Mouse (Mus musculus) erythroid progenitor cell, adult 5-6 weeks (primary cell): ENCODE data around the gene Zhx3. TPM values are rescaled to one million over a fixed set of nuclear protein-coding genes. Genes with fewer than 3 reads are reported as not detected.

Experiments used
- ATAC-seq: replicated peaks from 2 replicates; pipeline ENCODE4 v1.8.0; 2016; ENCODE audit warnings: moderate number of reproducible peaks, mild to moderate bottlenecking, moderate TSS enrichment, inconsistent platforms; ENCODE audit not compliant: poor library complexity, low FRiP score, severe bottlenecking
- total RNA-seq, 2 experiments: library from RNA; stranded (forward) in 1 of 2; stranded (reverse) in 1 of 2; fragments of 150-400 nt in 1 of 2; fragments of 186-747, 209-891 nt in 1 of 2; gene quantifications; 2 replicates each; pipeline versions ENCODE4 v1.2.3 to v1.2.4; 2015 to 2017; ENCODE audit warnings: low replicate concordance in 2 of 2

Zhx3 gene
- total RNA-seq, 2 experiments from 2014 or later = 2.1 TPM

DNA sequence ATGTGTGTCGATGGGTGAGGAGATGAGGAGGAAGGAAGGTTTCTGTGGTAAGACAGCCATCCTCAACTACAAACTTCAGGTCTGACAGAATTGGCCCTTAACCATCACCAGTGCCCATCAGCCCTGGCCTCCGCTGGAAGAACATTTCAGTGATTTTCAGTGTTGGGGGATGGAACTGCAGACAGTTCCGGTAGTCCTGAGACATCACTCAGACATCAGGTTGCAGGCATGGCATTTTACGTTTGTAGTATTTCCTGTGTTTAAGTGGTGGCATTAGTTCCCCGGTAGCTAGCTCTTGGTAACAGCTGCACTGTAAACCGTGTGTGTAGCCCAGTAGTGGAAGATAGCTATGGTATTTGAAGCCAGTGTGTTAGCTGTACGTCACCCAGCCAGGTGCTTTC, 139.7 kb downstream of the Zhx3 start:
- no peak for ATAC-seq

- no peak for ATAC-seq
These were observed 140.3 kb downstream of the Zhx3 start for GRCm38 (mm10) chr2:160732420-160732995.

DNA sequence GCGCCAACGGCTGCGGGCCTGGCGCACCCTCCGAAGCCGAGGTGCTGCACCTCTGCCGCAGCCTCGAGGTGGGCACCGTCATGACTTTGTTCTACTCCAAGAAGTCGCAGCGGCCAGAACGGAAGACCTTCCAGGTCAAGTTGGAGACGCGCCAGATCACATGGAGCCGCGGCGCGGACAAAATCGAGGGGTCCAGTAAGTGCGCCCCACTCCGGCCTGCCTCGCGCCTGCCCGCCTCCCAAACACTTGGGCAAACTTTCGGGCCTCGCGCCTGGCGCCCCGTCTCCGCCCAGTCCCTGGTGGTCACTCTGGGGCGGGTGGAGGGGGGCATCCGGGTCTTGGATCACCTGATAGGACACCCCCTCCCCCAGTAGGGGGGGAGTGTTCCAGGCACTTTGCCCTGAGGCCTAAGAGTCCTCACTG, 140.9 kb downstream of the Zhx3 start:
- no peak for ATAC-seq

DNA sequence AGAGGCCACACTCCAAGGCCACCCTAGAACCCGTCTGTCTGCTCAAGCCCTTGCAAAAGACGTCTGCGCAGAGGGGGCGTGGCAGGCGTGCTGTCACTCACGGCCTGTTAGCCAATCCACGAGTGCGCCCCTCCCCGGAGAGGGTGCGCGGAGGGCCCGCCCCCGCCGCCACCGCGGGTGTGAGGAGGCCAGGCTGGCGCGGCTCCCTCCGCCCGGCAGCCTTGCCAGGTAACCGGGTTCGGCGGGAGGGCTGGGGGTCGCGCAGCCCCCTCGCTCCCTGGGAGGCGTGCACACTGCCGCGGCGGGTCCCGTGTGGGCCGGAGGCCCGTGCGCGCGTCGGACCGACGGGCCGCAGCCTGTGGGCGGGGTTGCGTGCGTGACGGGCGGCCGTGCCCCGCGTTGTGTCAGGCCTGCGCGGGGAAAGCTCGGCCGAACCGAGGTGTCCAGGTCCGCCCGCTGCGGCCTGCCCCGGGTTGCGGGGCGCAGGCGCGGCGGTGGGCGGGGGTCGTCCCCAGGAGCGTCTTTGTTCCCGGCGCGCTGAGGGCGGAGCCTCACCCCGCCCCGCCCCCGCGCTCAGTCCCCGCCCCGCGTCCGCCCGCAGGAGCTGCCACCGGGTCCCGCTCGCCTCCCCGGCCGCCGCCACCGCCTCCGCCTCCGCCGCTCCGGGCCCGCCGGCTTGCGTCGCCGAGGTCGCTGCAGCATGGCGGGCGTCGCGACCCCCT, 141.5 kb downstream of the Zhx3 start, which contains the start of gene Plcg1:
TSS of gene Plcg1 (plus strand) at position 184 of the 722 bp plus-strand sequence.
- ATAC-seq = peak; percentile 91

GRCm38 (mm10) chr2:160730797-160731116, 142.0 kb downstream of the Zhx3 start:
- ATAC-seq = no peak

DNA sequence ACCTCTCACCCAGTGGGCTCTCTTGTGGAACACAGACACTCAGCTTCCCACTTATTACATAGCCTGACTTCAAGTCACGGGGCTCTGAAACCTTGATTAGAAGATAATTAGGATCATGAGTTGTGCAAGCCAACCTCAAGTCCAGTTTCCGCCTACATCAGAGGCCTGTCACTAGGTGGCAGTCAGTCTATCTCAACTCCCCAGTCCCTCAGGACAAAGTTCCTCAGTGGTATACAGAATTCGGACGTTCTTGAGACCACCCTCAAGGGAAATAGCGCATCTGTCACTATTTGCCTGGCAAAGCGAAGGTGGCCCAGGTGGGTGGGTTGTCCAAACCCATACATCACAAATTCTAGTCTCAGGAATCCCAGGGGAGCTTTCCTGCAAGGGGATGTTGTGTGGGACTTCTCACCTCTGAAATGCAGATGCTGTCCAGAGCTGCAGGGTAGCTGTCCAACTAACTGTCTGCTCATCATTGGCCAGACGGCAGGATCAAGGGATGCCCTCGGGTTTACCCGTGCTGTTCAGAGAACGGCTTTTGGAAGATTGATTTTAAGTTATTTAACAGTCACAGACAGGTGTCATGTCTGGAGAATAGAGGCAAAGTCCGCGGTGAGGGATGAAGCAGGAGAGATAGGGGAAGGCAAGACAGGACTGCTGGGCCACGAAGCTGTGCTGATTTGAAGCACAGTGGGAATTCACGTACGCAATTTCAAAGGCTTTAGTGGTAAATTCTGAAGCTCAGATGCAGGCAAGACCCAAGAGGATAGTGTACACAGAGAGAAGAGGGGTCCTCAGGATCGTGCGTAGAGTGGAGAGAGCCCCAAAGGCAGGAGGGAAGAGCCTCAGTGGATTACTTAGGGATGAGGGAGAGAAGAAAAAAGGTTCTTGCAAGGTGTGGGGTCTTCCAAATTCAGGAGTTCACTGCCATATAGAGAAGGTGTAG, 142.7 kb downstream of the Zhx3 start:
- no peak for ATAC-seq

DNA sequence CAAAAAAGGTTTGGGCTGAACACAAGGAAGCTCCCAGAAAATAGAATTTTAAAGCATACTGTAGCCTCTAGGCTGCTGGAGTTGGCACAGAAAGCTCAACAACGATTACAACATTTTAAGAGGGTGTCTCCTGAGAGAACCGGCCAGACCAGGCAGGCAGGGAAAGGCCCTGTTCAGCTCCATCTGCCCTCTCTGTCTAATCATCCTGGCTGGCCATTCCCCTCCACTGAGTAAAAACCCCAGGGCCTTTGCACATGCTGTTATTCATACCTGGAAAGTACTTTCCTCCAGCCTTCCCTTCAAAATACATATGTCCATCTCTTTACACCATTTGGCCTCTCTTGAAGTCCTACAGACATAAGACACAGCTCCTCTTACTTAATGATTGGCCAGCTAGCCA, 143.4 kb downstream of the Zhx3 start:
- no peak for ATAC-seq

DNA sequence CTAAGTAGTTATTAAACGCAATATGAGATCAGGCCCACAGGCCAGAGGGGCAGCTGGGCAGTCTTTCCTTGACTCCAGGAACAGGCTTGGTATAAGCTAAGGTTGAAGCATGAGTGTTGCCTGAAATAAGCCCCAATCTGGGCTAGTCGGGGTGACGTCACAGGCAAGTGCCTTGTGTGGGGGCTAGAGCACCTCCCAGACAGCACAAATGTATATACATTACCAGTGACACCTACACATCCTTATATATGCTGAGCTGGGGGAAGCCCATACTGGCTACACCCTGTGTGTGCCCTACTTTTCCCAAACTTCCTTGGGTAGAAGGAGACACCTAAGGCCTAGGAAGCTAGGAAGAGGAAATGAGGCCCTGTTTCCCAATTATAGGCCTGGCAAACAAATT, 143.8 kb downstream of the Zhx3 start:
- no peak for ATAC-seq

- no peak for ATAC-seq
These were observed 146.6 kb downstream of the Zhx3 start for GRCm38 (mm10) chr2:160725877-160726864.

DNA sequence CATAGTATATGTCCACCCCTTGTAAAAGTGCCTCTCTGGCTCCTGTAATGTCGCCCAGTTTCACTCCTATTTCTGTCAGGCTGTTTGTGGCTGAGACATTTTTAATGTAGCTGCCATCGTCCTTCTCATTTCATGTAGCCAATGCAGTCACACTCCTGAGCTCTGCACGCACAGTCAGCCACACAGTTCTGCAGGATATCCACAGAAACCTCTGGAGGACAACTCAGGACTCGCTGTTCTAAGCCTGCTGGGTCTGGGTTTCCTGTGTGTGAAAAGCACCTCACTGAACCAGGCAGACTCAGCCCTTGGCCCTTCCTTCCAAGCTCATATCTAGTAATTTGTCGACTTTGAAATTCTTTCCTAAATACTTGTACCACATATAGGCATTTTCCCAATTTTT, 148.3 kb downstream of the Zhx3 start:
- ATAC-seq = no peak

GRCm38 (mm10) chr2:160723613-160724375, 149.0 kb downstream of the Zhx3 start:
- ATAC-seq = no peak

DNA sequence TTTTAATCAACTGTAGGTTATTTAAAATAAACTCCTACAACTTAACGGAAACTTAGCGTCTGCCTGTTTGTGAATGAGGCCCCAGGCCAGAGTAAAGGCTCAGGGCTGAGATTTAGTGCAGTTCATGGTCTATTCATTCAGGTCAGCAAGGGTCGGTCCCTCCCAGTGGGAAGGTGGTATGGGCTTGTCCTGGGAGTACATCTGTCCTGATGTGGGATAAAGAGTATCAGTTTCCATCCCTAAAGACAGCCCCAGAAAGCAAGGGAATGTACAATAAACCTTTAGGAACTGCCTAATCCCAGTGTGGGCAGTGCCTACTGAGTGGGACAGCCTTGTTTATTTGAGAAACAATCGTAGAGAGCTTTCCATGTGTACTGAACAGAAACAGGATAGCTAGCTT, 150.1 kb downstream of the Zhx3 start:
- no peak for ATAC-seq

DNA sequence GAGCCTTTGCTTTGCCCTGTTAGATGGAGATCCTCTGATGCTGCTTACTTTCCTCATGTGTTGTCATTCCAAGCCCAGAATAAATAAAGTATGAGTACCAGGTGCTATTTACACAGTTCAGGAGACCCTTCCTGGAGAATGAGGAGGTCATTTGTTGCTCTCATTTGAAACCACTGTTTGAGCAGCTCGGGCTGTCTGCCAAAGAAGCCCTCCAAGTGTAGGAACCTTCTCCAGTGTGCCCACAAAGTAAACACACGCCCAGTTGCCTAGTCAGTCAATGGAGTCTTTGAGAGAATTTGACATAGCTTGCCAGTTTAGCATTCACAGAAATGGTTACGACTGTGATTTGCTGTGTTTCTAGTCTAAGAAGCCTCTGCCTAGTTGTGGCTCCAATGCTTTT, 154.0 kb downstream of the Zhx3 start:
- no peak for ATAC-seq

- 0 out of 2 replicates have a peak, but pooled peaks have one; percentile 54 for ATAC-seq
These were observed 155.5 kb downstream of the Zhx3 start for GRCm38 (mm10) chr2:160717269-160717668.

GRCm38 (mm10) chr2:160715463-160716030, 157.3 kb downstream of the Zhx3 start:
- ATAC-seq = no peak

- ATAC-seq = no peak
These were observed 165.1 kb downstream of the Zhx3 start for GRCm38 (mm10) chr2:160707673-160708072.

DNA sequence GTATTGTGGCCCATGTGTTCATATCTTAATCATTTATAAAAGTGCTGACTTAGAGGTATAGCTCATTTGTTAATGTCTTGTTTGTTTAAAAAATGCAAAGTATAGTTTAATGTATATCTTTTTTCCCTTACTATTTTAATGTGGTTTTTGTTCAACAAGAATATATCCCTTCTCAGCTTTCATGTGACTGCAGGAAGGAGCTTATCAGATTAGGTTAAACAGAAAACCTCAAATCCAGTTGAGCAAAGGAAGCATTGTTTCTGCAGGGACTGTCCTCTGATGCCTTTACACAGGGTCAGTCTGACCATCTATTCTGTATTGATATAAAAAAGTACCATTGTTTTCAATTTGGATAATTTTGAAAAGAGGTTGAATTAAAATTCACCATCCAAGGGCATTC, 170.0 kb downstream of the Zhx3 start:
- ATAC-seq = no peak

GRCm38 (mm10) chr2:160701603-160702002, 171.2 kb downstream of the Zhx3 start:
- no peak for ATAC-seq
